Mouse (Mus musculus) mammary gland, adult 2 months (tissue): ENCODE results near the gene Hs1bp3. TPM values are rescaled to one million over a fixed set of nuclear protein-coding genes. Genes with fewer than 3 reads are reported as not detected.

Source experiments
- polyA plus RNA-seq: library from polyadenylated mRNA; depleted of rRNA; stranded (reverse); fragments of >200 nt; gene quantifications from 2 replicates; pipeline ENCODE4 v1.2.3, GENCODE M21; 2012; ENCODE audit warnings: low replicate concordance; rRNA removed

Gene Hs1bp3
- polyA plus RNA-seq, result 25.2 and 38.0 TPM in 2 replicates

DNA sequence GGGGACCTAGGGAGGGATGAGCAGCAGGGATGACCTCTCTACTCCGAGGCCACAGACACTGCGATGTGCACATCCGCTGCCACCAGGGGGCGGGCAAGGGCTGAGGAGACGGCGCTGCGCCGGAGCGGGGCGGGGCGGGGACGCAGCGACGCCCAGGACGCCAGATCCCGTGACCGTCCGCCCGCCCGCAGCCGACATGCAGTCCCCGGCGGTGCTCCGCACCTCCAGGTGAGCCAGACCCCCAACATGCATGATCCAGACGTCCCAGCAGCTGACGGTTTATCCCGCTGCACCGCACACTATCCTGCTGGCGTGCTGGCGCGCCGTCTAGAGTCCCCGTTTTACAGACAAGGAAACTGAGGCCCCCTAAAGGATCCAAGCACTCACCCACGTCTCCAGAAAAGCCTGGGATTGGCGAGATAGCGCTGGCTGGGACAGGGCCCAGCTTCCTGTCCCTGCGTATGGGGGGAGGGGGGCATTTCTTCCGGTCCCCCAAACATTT is at the start of gene Hs1bp3:
Hs1bp3 (plus strand) TSS at position 163 of the 502 bp plus-strand sequence.

DNA sequence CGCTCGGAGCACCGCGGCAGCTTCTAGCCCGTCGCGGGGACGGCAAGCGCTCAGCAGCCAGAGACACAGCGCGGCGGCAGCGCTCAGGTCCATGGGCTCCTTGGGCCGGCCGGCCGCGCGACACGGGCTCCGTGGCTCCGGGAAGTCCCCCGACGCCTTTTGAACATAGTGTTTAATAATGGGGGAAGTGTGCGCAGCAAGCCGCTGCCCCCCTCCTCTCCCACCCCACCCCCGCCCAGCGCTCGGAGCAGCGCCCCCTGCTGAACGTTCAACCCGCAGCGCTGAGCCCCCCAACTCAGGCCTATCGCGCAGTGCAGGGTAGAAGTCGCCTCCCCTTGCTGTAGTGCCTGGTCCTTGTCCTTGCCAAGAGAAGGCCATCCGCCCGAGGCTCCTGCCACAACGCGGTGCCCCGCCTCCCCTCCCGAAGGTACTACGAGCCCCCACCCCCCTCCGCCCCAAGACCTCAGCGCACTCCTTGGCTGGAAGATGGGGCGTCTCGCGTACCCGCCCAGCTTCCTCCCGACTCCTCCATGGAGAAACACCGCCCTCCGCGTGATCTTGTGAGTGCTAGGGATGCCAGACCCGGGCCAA is 11.3 kb upstream of the Hs1bp3 start, which contains the start of gene Gdf7:
Gdf7 (minus strand) TSS at position 114 of the 591 bp plus-strand sequence.

Other genes with a start within 250 kb of the Hs1bp3 start
- 38.2 and 71.9 TPM in 2 replicates for gene Ldah, start 105.3 kb upstream of the Hs1bp3 start, polyA plus RNA-seq
- 0.07 and 0.14 TPM in 2 replicates for gene Gdf7, start 11.5 kb upstream of the Hs1bp3 start, polyA plus RNA-seq
- gene Rhob, start 186.6 kb downstream of the Hs1bp3 start, polyA plus RNA-seq, result 219 and 483 TPM in 2 replicates